Comparison of ENCODE assay signal across 28 mouse cellular contexts in the genomic region with DNA sequence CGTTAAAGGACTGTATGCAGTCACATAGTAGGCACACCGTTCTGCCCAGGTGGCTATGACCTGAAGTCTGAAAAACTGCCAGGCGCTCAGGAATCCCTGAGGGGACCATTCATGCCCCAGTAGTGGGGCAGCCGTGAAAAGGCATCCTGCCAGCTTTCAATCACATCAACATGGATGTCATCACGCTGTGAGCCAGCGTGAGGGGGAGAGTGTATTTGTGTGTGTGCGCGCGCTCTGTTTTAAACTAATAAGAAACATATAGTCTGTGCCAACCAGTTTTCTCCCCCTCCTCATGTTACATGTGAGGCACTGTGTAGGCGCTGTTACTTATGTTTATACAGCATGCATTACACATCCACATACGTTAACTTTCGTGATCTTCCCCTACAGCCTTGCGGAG. TPM values are rescaled to one million over a fixed set of nuclear protein-coding genes. Genes with fewer than 3 reads are reported as not detected.
DNase-seq lines count a peak whose midpoint lies in the region; ATAC-seq and TF ChIP-seq lines count a peak whose summit lies in the region.
"Had no signal": no experiment of that assay in that cellular context is flagged by ENCODE, and none has a peak within 500 bp of the region (broad histone marks: within the 10 kb centered on the region; RNA-seq: fewer than 3 reads in every experiment).

No protein-coding gene starts in this region.

- H3K4me3 ChIP-seq in hindbrain, embryonic 15.5 days, result no peak overlapping the region
- no peak overlapping the region for H3K4me3 ChIP-seq in hindbrain, embryonic 12.5 days
- no peak overlapping the region for H3K4me3 ChIP-seq in embryonic facial prominence, embryonic 10.5 days
- no peak overlapping the region for H3K4me3 ChIP-seq in embryonic facial prominence, embryonic 14.5 days (ENCODE audit: low read depth, low read length)
- no peak overlapping the region for H3K4me3 ChIP-seq in forebrain, postnatal 0 days (ENCODE audit: low read depth, low read length)
- H3K4me3 ChIP-seq: heart, embryonic 13.5 days; hindbrain, embryonic 13.5 days; limb, embryonic 12.5 days; myocyte had no signal

- no peak overlapping the region for H3K9ac ChIP-seq in hindbrain, embryonic 15.5 days
- no peak overlapping the region for H3K9ac ChIP-seq in hindbrain, embryonic 12.5 days
- H3K9ac ChIP-seq in embryonic facial prominence, embryonic 14.5 days (ENCODE audit: low read depth, low read length), result no peak overlapping the region
- no peak overlapping the region for H3K9ac ChIP-seq in forebrain, postnatal 0 days
- H3K9ac ChIP-seq: heart, embryonic 13.5 days; hindbrain, embryonic 13.5 days; limb, embryonic 12.5 days; liver, postnatal 0 days had no signal

- H3K27me3 ChIP-seq in hindbrain, embryonic 15.5 days, result no peaks in the 10 kb centered on the region
- H3K27me3 ChIP-seq in hindbrain, embryonic 12.5 days, result no peaks in the 10 kb centered on the region
- H3K27me3 ChIP-seq in embryonic facial prominence, embryonic 10.5 days (replicated peaks; ENCODE audit: low read depth, poor library complexity, severe bottlenecking), result no peaks in the 10 kb centered on the region
- no peaks in the 10 kb centered on the region for H3K27me3 ChIP-seq in embryonic facial prominence, embryonic 14.5 days (replicated peaks; ENCODE audit: control insufficient read depth, insufficient read depth, low read length)
- no peaks in the 10 kb centered on the region for H3K27me3 ChIP-seq in forebrain, postnatal 0 days (ENCODE audit: insufficient read depth, low read length)
- H3K27me3 ChIP-seq: heart, embryonic 13.5 days; hindbrain, embryonic 13.5 days had no signal

- H3K4me1 ChIP-seq in hindbrain, embryonic 15.5 days (replicated peaks), result peaks cover 36% of the 10 kb centered on the region
- H3K4me1 ChIP-seq in hindbrain, embryonic 12.5 days, result peaks cover 38% of the 10 kb centered on the region
- peaks cover 74% of the 10 kb centered on the region for H3K4me1 ChIP-seq in embryonic facial prominence, embryonic 10.5 days
- peaks cover 34% of the 10 kb centered on the region for H3K4me1 ChIP-seq in embryonic facial prominence, embryonic 14.5 days (ENCODE audit: control insufficient read depth, insufficient read depth, low read length)
- H3K4me1 ChIP-seq in forebrain, postnatal 0 days (ENCODE audit: insufficient read depth), result peaks cover 7% of the 10 kb centered on the region; the same call in 1 of the 2 replicates

- no peak for DNase-seq in embryonic facial prominence, embryonic 10.5 days (ENCODE audit: low spot score)
- peak; percentile 77 for DNase-seq in embryonic facial prominence, embryonic 14.5 days (ENCODE audit: low spot score)
- peak; percentile 53 for DNase-seq in forebrain, postnatal 0 days
- DNase-seq in kidney, adult 8-10 months, result no peak
- DNase-seq in urinary bladder, adult 18-20 months (ENCODE audit: low spot score in 2 of 2), result no peak
- DNase-seq: adrenal gland, postnatal 36 days; cerebellum, adult 11 months; cerebellum, adult 9-11 months; gastrocnemius, postnatal 10 days; heart, adult 18-20 months; heart, postnatal 14 days; kidney, adult 2 months; kidney, postnatal 14 days; liver, postnatal 0 days; thymus, adult 18-20 months; thymus, postnatal 4 days had no signal

- H3K27ac ChIP-seq in hindbrain, embryonic 15.5 days (replicated peaks), result no peak overlapping the region
- no peak overlapping the region for H3K27ac ChIP-seq in hindbrain, embryonic 12.5 days
- H3K27ac ChIP-seq in embryonic facial prominence, embryonic 10.5 days (replicated peaks), result peak overlapping the region; percentile 37; the same call in 1 of the 2 replicates
- no peak overlapping the region for H3K27ac ChIP-seq in embryonic facial prominence, embryonic 14.5 days (replicated peaks; ENCODE audit: low read depth, low read length)
- no peak overlapping the region for H3K27ac ChIP-seq in forebrain, postnatal 0 days (ENCODE audit: low read depth, low read length)
- H3K27ac ChIP-seq: heart, embryonic 13.5 days; hindbrain, embryonic 13.5 days; limb, embryonic 12.5 days; macrophage had no signal

- no peaks in the 10 kb centered on the region for H3K9me3 ChIP-seq in hindbrain, embryonic 15.5 days
- peaks cover 1% of the 10 kb centered on the region; the same call in 1 of the 2 replicates for H3K9me3 ChIP-seq in hindbrain, embryonic 12.5 days (replicated peaks)
- peaks cover 3% of the 10 kb centered on the region; the same call in 1 of the 2 replicates for H3K9me3 ChIP-seq in embryonic facial prominence, embryonic 10.5 days
- no peaks in the 10 kb centered on the region for H3K9me3 ChIP-seq in embryonic facial prominence, embryonic 14.5 days (ENCODE audit: control insufficient read depth, low read length)
- no peaks in the 10 kb centered on the region for H3K9me3 ChIP-seq in forebrain, postnatal 0 days (ENCODE audit: low read length)
- H3K9me3 ChIP-seq: heart, embryonic 13.5 days; hindbrain, embryonic 13.5 days had no signal

- H3K4me2 ChIP-seq in hindbrain, embryonic 15.5 days, result no peak overlapping the region
- no peak overlapping the region for H3K4me2 ChIP-seq in hindbrain, embryonic 12.5 days (replicated peaks)
- peak overlapping the region; percentile 26 for H3K4me2 ChIP-seq in embryonic facial prominence, embryonic 14.5 days (ENCODE audit: low read depth, low read length)
- no peak overlapping the region for H3K4me2 ChIP-seq in forebrain, postnatal 0 days (ENCODE audit: low read depth)
- H3K4me2 ChIP-seq: heart, embryonic 13.5 days; hindbrain, embryonic 13.5 days; limb, embryonic 12.5 days; liver, embryonic 11.5 days; midbrain, embryonic 11.5 days had no signal

- WGBS in hindbrain, embryonic 15.5 days, result 56% methylated on average over 13 of the region's 13 CpGs
- WGBS in hindbrain, embryonic 12.5 days, result 72% methylated on average over 13 of the region's 13 CpGs
- WGBS in embryonic facial prominence, embryonic 10.5 days, result 77% methylated on average over 13 of the region's 13 CpGs
- WGBS in embryonic facial prominence, embryonic 14.5 days, result 37% methylated on average over 13 of the region's 13 CpGs
- WGBS in forebrain, postnatal 0 days, result 41% methylated on average over 13 of the region's 13 CpGs

- H3K36me3 ChIP-seq in hindbrain, embryonic 15.5 days, result no peaks in the 10 kb centered on the region
- no peaks in the 10 kb centered on the region for H3K36me3 ChIP-seq in hindbrain, embryonic 12.5 days
- H3K36me3 ChIP-seq in embryonic facial prominence, embryonic 10.5 days (replicated peaks), result peaks cover 25% of the 10 kb centered on the region
- no peaks in the 10 kb centered on the region for H3K36me3 ChIP-seq in embryonic facial prominence, embryonic 14.5 days (ENCODE audit: control insufficient read depth, insufficient read depth, low read length)
- H3K36me3 ChIP-seq in forebrain, postnatal 0 days (ENCODE audit: insufficient read depth), result no peaks in the 10 kb centered on the region
- H3K36me3 ChIP-seq: heart, embryonic 13.5 days; hindbrain, embryonic 13.5 days; limb, embryonic 12.5 days had no signal

- TF ChIP-seq CTCF in forebrain, postnatal 0 days (IDR thresholded peaks at IDR 0.05; ENCODE audit: low read depth), result no peak

- ATAC-seq in hindbrain, embryonic 15.5 days (ENCODE audit: low FRiP score, low read depth), result 0 out of 2 replicates have a peak, but pooled peaks have one; percentile 19
- no peak for ATAC-seq in hindbrain, embryonic 12.5 days (ENCODE audit: low FRiP score)
- no peak for ATAC-seq in embryonic facial prominence, embryonic 14.5 days (ENCODE audit: low read depth)
- ATAC-seq in forebrain, postnatal 0 days, result peak; percentile 37
- ATAC-seq: liver, postnatal 0 days; lung, postnatal 0 days had no signal

RNA-seq across cellular contexts. Expression of gene Pknox2, which starts 10.9 kb away (rescaled TPM):
- polyA plus RNA-seq in hindbrain, embryonic 15.5 days (2015; fragmentation: Nextera tagmentation; extraction: Ambion mirVana), result 32.9 and 40.6 TPM in 2 replicates
- 29.6 and 38.0 TPM in 2 replicates for polyA plus RNA-seq in hindbrain, embryonic 12.5 days (2016; fragmentation: Nextera tagmentation; extraction: Ambion mirVana)
- 32.7 and 33.0 TPM in 2 replicates for polyA plus RNA-seq in embryonic facial prominence, embryonic 10.5 days (2016; fragmentation: Nextera tagmentation; extraction: Ambion mirVana)
- polyA plus RNA-seq in embryonic facial prominence, embryonic 14.5 days (2014; fragmentation: Nextera tagmentation; extraction: Ambion mirVana), result 9.5 and 10.6 TPM in 2 replicates
- 20.9 and 26.1 TPM in 2 replicates for total RNA-seq in forebrain, postnatal 0 days (2014; rRNA removed)
- polyA plus RNA-seq in forebrain, postnatal 0 days (2015; fragmentation: Nextera tagmentation; extraction: Ambion mirVana), result 26.3 and 27.9 TPM in 2 replicates
- total RNA-seq: common myeloid progenitor, adult 5-6 weeks; neutrophil, adult 5-6 weeks had no signal
- polyA plus RNA-seq: macrophage had no signal

Comparison
In these comparisons a context has a peak if more than half of its experiments do, and no peak if none do; other contexts are left out.
1. ATAC-seq: peak in hindbrain, embryonic 15.5 days (single experiment) and forebrain, postnatal 0 days (single experiment); none in hindbrain, embryonic 12.5 days (single experiment) and embryonic facial prominence, embryonic 14.5 days (single experiment).
2. DNase-seq: peak in embryonic facial prominence, embryonic 14.5 days (single experiment) and forebrain, postnatal 0 days (single experiment); none in embryonic facial prominence, embryonic 10.5 days (single experiment), kidney, adult 8-10 months (0 of 2) and urinary bladder, adult 18-20 months (0 of 2).